Mouse (Mus musculus) yolk sac, embryonic 10.5 days (tissue): ENCODE results near the gene Fancb.

Source experiments
- DNase-seq: peaks from one replicate; pipeline ENCODE4 v3.0.0-alpha.2; 2017; ENCODE audit warnings: low spot score

Gene Fancb

DNA sequence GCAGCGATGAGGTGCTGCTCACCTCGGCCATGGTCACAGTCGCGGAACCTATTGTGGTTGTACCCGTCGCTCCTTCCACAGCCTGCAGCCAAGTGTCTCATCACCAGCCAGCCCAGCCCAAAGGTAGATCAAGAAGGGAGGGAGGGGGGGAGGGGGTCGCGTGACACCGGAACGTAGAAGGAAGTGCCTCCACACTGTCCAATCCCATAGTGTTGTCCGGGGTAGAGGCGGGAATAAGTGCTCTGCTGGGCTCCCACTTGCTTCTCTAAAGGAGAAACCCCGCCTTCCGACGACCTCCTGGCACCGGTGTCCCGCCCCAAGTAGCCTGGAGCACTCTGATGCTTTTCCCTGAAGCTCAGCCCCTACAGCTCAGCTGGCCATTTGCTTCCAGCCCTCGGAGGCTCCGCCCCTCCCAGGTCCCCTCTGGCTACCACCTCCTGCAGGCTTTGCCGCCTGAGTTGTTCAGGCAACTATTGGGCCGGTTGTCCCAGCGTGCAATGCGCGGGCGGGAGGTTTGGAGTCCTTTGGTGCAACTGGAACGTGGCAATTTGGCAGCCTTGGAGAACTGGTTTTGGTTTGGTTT is at the start of gene Fancb, which contains the start of gene Mospd2:
Fancb (plus strand) TSS at position 400 of the 583 bp plus-strand sequence.
Mospd2 (minus strand) TSS at position 183 of the 583 bp plus-strand sequence.
- DNase-seq = peak; percentile 90

- DNase-seq = no peak
Observed at GRCm38 (mm10) chrX:164941540-164941939, 38.9 kb upstream of the Fancb start.

- no peak for DNase-seq
Observed at GRCm38 (mm10) chrX:164951858-164952576, 28.4 kb upstream of the Fancb start.

DNA sequence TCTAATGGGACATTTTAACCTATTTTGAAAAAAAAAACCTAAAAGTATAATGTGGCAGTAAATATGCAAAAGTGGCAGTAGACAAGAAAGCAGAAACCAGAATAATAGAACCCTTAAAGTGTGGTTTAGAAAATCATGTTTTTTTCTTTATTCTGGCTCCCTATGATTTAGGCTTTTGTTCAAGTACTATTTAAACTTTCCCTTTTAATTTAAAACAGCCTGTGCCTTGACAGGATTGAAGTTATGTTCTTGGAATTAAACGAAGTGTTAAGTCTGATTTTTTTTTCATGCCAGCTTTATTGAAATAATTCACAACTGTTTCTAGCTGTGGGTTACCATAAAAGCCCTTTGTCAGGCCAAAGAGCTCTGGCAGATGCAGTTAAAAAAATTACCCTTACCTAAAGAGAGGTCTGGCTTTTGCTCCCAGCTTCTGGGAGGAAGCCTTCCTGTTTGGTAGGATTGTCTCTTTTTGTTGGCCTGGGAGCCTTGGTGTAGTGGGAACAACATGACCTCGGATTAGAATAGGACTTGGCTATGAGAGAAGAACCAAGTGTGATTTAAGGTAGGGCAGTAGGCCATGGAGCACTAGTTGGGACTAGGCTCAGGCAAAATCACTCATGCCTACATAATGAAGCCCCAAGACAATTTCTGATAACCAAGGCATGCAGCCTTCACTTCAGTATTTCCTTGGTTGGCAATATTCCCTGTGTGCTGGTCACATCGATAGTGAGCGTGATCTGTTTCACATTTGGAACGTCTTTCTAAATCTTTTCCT is 27.6 kb upstream of the Fancb start:
- no peak for DNase-seq

GRCm38 (mm10) chrX:164965750-164966448 is 14.5 kb upstream of the Fancb start:
- no peak for DNase-seq

DNA sequence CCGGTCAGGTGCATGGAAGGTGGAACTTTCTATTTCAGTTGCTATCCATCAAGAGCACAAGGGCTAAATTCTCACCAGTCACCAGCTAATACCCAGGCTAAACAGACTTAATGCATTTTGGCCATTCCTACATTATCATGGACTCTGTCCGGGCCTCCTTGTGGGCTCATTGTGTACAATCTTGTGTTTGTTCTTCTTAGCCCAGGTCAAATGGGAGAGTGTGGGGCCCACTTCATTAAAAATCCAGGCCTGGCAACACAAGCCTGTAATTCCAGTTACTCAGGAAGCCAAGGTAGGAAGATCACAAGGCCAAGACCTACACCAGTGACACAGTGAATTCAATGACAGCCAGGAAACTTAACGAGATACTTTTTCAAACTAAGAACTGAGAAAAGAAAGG is 9.2 kb upstream of the Fancb start:
- no peak for DNase-seq

DNA sequence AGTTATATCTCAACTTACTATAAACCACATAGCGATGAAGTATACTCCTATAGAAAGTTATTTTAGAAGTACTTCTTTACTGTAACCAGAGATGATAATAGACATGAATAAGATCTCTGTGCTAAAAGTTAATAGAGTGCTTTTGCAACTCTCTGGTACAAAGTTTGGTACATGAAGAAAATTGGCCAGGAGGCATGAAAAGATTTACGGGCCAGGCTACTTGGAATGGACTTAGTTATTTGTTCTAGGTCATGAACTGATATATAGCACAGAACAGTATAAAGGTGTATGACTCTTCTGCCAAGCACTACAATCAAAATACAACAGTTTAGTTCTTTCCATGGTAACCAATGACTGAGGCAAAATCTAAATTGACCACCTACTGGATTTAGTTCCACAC is 1.5 kb upstream of the Fancb start:
- no peak for DNase-seq

DNA sequence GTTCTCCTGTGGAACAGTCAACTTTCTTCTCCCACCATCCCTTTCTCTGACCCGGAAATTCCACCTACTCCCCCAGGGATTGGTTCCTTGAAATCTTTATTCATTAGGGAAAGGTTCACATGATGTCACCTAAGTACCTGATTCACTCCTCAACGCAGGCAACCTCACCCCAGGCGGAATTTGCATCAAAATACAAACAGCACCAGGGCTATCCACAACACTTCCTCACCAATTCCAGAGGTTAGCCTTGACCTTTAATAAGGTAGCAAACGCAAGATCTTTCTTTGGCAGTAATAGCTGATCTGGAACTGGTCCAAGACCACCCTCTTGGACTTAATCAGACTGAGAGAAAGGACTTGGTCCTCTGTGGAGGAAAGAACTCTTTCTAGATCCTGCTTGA is 22.7 kb downstream of the Fancb start:
- DNase-seq = no peak

DNA sequence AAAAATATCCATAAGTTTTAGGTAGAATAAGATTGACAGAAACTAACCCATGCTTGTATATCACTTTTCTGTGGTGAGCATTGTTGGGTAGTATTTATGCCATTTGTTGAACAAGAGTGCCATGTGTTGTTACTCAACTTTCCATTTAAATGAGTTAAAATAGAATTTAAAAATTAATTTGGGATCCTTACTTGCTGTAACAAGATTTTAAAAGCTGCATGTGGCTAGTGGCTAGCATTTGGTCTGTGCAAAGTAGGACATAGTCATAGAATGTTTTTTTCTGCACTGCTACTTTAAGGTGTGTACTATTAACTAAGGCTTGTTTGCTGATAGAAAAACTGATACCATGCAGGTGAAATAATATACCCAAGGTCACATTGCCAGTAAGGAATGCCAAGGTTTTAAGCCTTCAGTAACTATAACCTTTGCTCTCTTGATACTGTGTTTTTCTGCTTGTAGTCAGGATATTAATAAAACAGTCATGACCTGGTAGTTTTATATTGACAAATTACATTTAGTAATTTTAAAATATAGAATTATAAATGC is 24.5 kb downstream of the Fancb start, which contains the start of gene Gm17604:
Gm17604 (minus strand) TSS at position 51 of the 546 bp plus-strand sequence.
- no peak for DNase-seq
